In the genomic region with DNA sequence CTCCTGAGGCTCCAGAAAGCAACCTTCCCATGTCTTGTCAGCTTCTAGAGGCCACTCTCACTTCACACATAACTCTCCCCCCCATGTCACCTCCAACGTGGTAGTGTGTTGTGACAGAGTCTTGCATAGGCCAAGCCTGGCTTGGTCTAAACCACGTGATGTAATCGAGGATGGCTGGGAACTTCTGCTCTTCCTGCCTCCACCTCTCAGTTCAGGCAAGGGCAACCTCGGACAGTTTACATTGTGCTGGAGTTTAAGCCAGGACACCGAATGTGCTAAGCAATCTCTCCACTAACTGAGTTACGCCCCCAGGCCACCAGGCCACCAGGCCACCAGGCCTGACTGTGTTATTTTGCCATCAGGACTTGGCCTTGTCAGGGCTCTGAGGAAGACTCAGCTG, we compare ENCODE assay signal across 21 mouse cellular contexts. TPM values are rescaled to one million over a fixed set of nuclear protein-coding genes. Genes with fewer than 3 reads are reported as not detected.
DNase-seq lines count a peak whose midpoint lies in the region; ATAC-seq and TF ChIP-seq lines count a peak whose summit lies in the region.
"Had no signal": no experiment of that assay in that cellular context is flagged by ENCODE, and none has a peak within 500 bp of the region (broad histone marks: within the 10 kb centered on the region; RNA-seq: fewer than 3 reads in every experiment).

No protein-coding gene starts in this region.

- TF ChIP-seq CTCF in liver, adult 2 months (IDR thresholded peaks at IDR 0.05; ENCODE audit: low read depth, low read length), result no peak

- WGBS in liver, adult 2 months, result 11% methylated on average over 6 of the region's 6 CpGs
- WGBS in embryonic facial prominence, embryonic 10.5 days, result 80% methylated on average over 6 of the region's 6 CpGs
- 50% methylated on average over 6 of the region's 6 CpGs for WGBS in liver, embryonic 11.5 days

- no peak for ATAC-seq in liver, embryonic 11.5 days (replicated peaks; ENCODE audit: low FRiP score)
- ATAC-seq in megakaryocyte progenitor cell, adult 5-6 weeks (replicated peaks; ENCODE audit: poor library complexity), result peak; percentile 35
- ATAC-seq: forebrain, postnatal 0 days; intestine, embryonic 16.5 days had no signal

- DNase-seq in liver, adult 2 months (ENCODE audit: extremely low read depth, low read depth, low spot score), result peak; percentile 95
- DNase-seq in liver, result no peak
- DNase-seq in embryonic facial prominence, embryonic 10.5 days (ENCODE audit: low spot score), result no peak
- no peak for DNase-seq in liver, embryonic 11.5 days (ENCODE audit: low spot score)
- DNase-seq in embryo, embryonic 11 days, result no peak
- DNase-seq in embryo, embryonic 10.5 days (ENCODE audit: low spot score), result no peak
- DNase-seq: adrenal gland, adult 8-10 months; cerebellum, adult 8-10 months; forebrain, postnatal 0 days; gastrocnemius, postnatal 10 days; heart, postnatal 36 days; right cerebral cortex, postnatal 4 days; thymus, adult 2 months had no signal

- H3K4me1 ChIP-seq in liver, adult 2 months (ENCODE audit: control insufficient read depth, insufficient read depth, low read length), result peaks cover 56% of the 10 kb centered on the region
- H3K4me1 ChIP-seq in embryonic facial prominence, embryonic 10.5 days, result peaks cover 67% of the 10 kb centered on the region
- peaks cover 46% of the 10 kb centered on the region for H3K4me1 ChIP-seq in liver, embryonic 11.5 days (replicated peaks; ENCODE audit: control insufficient read depth, insufficient read depth, low read length)
- H3K4me1 ChIP-seq: hindbrain, embryonic 15.5 days; midbrain, embryonic 12.5 days had no signal

- H3K27me3 ChIP-seq in liver, adult 2 months (ENCODE audit: control insufficient read depth, insufficient read depth, low read length), result no peaks in the 10 kb centered on the region
- H3K27me3 ChIP-seq in embryonic facial prominence, embryonic 10.5 days (replicated peaks; ENCODE audit: low read depth, poor library complexity, severe bottlenecking), result no peaks in the 10 kb centered on the region
- H3K27me3 ChIP-seq in liver, embryonic 11.5 days (replicated peaks; ENCODE audit: control insufficient read depth, insufficient read depth, low read length), result no peaks in the 10 kb centered on the region
- H3K27me3 ChIP-seq: hindbrain, embryonic 15.5 days; limb, embryonic 15.5 days; neural tube, embryonic 12.5 days had no signal

- H3K9ac ChIP-seq in liver, adult 2 months (ENCODE audit: low read depth, low read length), result no peak overlapping the region
- no peak overlapping the region; the same call in 1 of the 2 replicates for H3K9ac ChIP-seq in liver, embryonic 11.5 days (ENCODE audit: low read depth, low read length)
- H3K9ac ChIP-seq: forebrain, postnatal 0 days; hindbrain, embryonic 15.5 days; limb, embryonic 15.5 days; midbrain, embryonic 12.5 days; neural tube, embryonic 12.5 days had no signal

- no peaks in the 10 kb centered on the region for H3K36me3 ChIP-seq in liver, adult 2 months (ENCODE audit: control insufficient read depth, insufficient read depth, low read length)
- peaks cover 9% of the 10 kb centered on the region for H3K36me3 ChIP-seq in embryonic facial prominence, embryonic 10.5 days (replicated peaks)
- no peaks in the 10 kb centered on the region for H3K36me3 ChIP-seq in liver, embryonic 11.5 days (ENCODE audit: control insufficient read depth, insufficient read depth, low read length)
- H3K36me3 ChIP-seq: hindbrain, embryonic 15.5 days; limb, embryonic 15.5 days; midbrain, embryonic 12.5 days; neural tube, embryonic 12.5 days had no signal

- H3K4me2 ChIP-seq in liver, embryonic 11.5 days, result no peak overlapping the region
- H3K4me2 ChIP-seq: hindbrain, embryonic 15.5 days; limb, embryonic 15.5 days; midbrain, embryonic 12.5 days; neural tube, embryonic 12.5 days had no signal

- H3K27ac ChIP-seq in liver, adult 2 months (replicated peaks; ENCODE audit: insufficient read depth, low read depth, low read length), result peak overlapping the region; percentile 67
- 0 out of 2 replicates have a peak overlapping the region, but pooled peaks have one; percentile 10 for H3K27ac ChIP-seq in embryonic facial prominence, embryonic 10.5 days (replicated peaks)
- peak overlapping the region; percentile 34; the same call in 1 of the 2 replicates for H3K27ac ChIP-seq in liver, embryonic 11.5 days (ENCODE audit: low read depth, low read length)
- H3K27ac ChIP-seq: hindbrain, embryonic 15.5 days; kidney, postnatal 0 days; layer of hippocampus, adult 2 months; limb, embryonic 15.5 days; midbrain, embryonic 12.5 days; neural tube, embryonic 12.5 days had no signal

- H3K4me3 ChIP-seq in liver, adult 2 months (ENCODE audit: insufficient read depth, low read depth, low read length), result no peak overlapping the region
- H3K4me3 ChIP-seq in embryonic facial prominence, embryonic 10.5 days, result no peak overlapping the region
- no peak overlapping the region for H3K4me3 ChIP-seq in liver, embryonic 11.5 days (ENCODE audit: low read depth, low read length)
- H3K4me3 ChIP-seq: hindbrain, embryonic 15.5 days; layer of hippocampus, adult 2 months; limb, embryonic 15.5 days; midbrain, embryonic 12.5 days; neural tube, embryonic 12.5 days had no signal

- no peak for TF ChIP-seq POLR2A in liver, adult 2 months (IDR thresholded peaks at IDR 0.05; ENCODE audit: extremely low read depth, insufficient read depth, low read length)

- peaks cover 6% of the 10 kb centered on the region; the same call in 1 of the 2 replicates for H3K9me3 ChIP-seq in embryonic facial prominence, embryonic 10.5 days
- no peaks in the 10 kb centered on the region for H3K9me3 ChIP-seq in liver, embryonic 11.5 days (ENCODE audit: control insufficient read depth, low read length)
- H3K9me3 ChIP-seq: hindbrain, embryonic 15.5 days; limb, embryonic 15.5 days; midbrain, embryonic 12.5 days; neural tube, embryonic 12.5 days had no signal

- no peaks in the 10 kb centered on the region; the same call in 1 of the 2 replicates for H3K79me2 ChIP-seq in liver, adult 2 months (ENCODE audit: control insufficient read depth, insufficient read depth, low read length)

RNA-seq across cellular contexts. Expression of a gene that starts 57.7 kb away (rescaled TPM):
- total RNA-seq in liver, adult 2 months (2014; rRNA removed), result 4.2 and 7.0 TPM in 2 replicates
- polyA plus RNA-seq in liver, adult 2 months (2012; rRNA removed), result 10.0 and 13.9 TPM in 2 replicates
- 2.6 and 2.9 TPM in 2 replicates for polyA plus RNA-seq in embryonic facial prominence, embryonic 10.5 days (2016; fragmentation: Nextera tagmentation; extraction: Ambion mirVana)
- 2.9 and 3.6 TPM in 2 replicates for polyA plus RNA-seq in liver, embryonic 11.5 days (2014; fragmentation: Nextera tagmentation; extraction: Ambion mirVana)
- total RNA-seq in megakaryocyte progenitor cell, adult 5-6 weeks (2015), result 1.3 and 1.6 TPM in 2 replicates
- 1.1 and 1.4 TPM in 2 replicates for total RNA-seq in megakaryocyte progenitor cell, adult 5-6 weeks (2017)

Comparison
In these comparisons a context has a peak if more than half of its experiments do, and no peak if none do; other contexts are left out.
1. H3K27ac ChIP-seq: peak in every context shown above with its lines; median percentile 67 in liver, adult 2 months; 34 in liver, embryonic 11.5 days; 10 in embryonic facial prominence, embryonic 10.5 days.